Mouse (Mus musculus): ENCODE results near the gene Il2rb.

Gene Il2rb

GRCm38 (mm10) chr15:78442231-78442630 is 52.8 kb downstream of the Il2rb start:
- no peak for DNase-seq

- no peak for DNase-seq
These were observed 56.1 kb downstream of the Il2rb start for GRCm38 (mm10) chr15:78438973-78439372.

GRCm38 (mm10) chr15:78438505-78438904 is 56.6 kb downstream of the Il2rb start:
- no peak for DNase-seq

GRCm38 (mm10) chr15:78438018-78438394 is 57.1 kb downstream of the Il2rb start:
- no peak for DNase-seq

- no peak for DNase-seq
These were observed 57.6 kb downstream of the Il2rb start for GRCm38 (mm10) chr15:78437237-78438017.

- peak; percentile 61 to 68 for DNase-seq
These were observed 58.5 kb downstream of the Il2rb start for GRCm38 (mm10) chr15:78436380-78437192.

- no peak for DNase-seq
These were observed 59.4 kb downstream of the Il2rb start for GRCm38 (mm10) chr15:78435681-78436080.

GRCm38 (mm10) chr15:78434896-78435520 is 60.1 kb downstream of the Il2rb start:
- peak in 1 of 2 experiments; percentile 45 for DNase-seq

GRCm38 (mm10) chr15:78431541-78432121 is 63.4 kb downstream of the Il2rb start:
- DNase-seq, result peak; percentile 79 to 89

- DNase-seq, result no peak
These were observed 64.2 kb downstream of the Il2rb start for GRCm38 (mm10) chr15:78430874-78431273.

GRCm38 (mm10) chr15:78429871-78430622 is 65.0 kb downstream of the Il2rb start:
- DNase-seq, result peak in 1 of 2 experiments; percentile 33
